Mouse (Mus musculus): ENCODE results near the gene 4933425L06Rik. TPM values are rescaled to one million over a fixed set of nuclear protein-coding genes. Genes with fewer than 3 reads are reported as not detected.

4933425L06Rik gene
- polyA plus RNA-seq, 1 experiment from 2014 or later: not detected

DNA sequence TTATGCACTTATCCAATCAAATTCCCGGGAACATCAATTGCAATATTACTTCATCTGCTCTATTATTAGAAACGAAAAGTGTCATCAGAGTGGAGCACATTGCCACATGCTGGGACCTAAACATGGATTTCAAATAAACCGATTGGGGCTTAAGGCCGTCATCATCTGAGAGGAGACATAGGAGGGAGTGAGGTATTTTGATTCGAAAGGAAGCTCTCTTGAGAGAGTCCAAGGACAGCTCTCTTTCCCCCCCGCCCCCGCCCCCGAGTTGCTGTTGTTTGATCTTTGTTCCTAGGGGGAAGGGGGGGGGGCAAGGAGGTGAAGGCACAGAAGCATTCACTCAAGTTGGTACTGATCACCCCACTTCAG is 27.0 kb upstream of the 4933425L06Rik start:
- H3K27ac ChIP-seq (ENCODE audit: low read length): no peak overlapping the region

DNA sequence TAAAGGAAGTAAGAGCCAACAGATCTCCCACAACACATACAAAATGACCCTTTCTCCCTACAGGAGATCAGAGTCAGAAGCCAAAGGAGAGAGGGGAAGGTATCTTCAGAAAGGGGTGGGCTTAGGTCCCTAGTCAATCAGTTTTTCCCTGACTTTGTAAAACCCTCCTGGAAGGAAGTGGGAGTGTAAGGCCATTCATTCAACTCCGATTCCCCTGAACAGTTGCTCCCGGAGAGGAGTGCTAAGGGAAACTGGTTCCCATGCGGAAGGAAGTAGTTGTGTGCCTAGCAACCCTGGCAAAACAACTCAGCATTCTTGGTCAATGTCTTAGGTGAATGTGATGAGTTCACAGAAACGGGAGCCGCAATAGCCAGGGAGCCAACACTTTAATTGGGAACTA is 26.5 kb upstream of the 4933425L06Rik start:
- no peaks in the 10 kb centered on the region; the same call in 1 of the 2 replicates for H3K4me1 ChIP-seq (replicated peaks; ENCODE audit: control insufficient read depth, insufficient read depth, low read length)
- WGBS: 20% methylated on average over 5 of the region's 5 CpGs
- H3K9me3 ChIP-seq (ENCODE audit: control insufficient read depth, low read length): no peaks in the 10 kb centered on the region
- no peak for ATAC-seq (ENCODE audit: low read depth)
- H3K9ac ChIP-seq (ENCODE audit: low read length): no peak overlapping the region
- peak overlapping the region; percentile 66 for H3K4me3 ChIP-seq (ENCODE audit: low read length)
- peaks cover 11% of the 10 kb centered on the region; the same call in 1 of the 2 replicates for H3K27me3 ChIP-seq (ENCODE audit: control insufficient read depth, insufficient read depth, low read depth, low read length)
- no peaks in the 10 kb centered on the region for H3K36me3 ChIP-seq (ENCODE audit: control insufficient read depth, insufficient read depth, low read length)
- H3K27ac ChIP-seq (ENCODE audit: low read length): no peak overlapping the region
- H3K4me2 ChIP-seq (ENCODE audit: low read depth, low read length): peak overlapping the region; percentile 99

More for the DNA sequence above, 27.0 kb upstream of the 4933425L06Rik start:
- Histone ChIP-seq H3K27me3 (ENCODE audit: control insufficient read depth, insufficient read depth, low read depth, low read length) (peaks cover 11% of the 10 kb centered on the region; the same call in 1 of the 2 replicates), H3K9me3 (ENCODE audit: control insufficient read depth, low read length) (no peaks in the 10 kb centered on the region), H3K4me3 (ENCODE audit: low read length) (peak overlapping the region; percentile 66), H3K4me2 (ENCODE audit: low read depth, low read length) (peak overlapping the region; percentile 99), H3K36me3 (ENCODE audit: control insufficient read depth, insufficient read depth, low read length) (no peaks in the 10 kb centered on the region), H3K9ac (ENCODE audit: low read length) (no peak overlapping the region), H3K4me1 (replicated peaks; ENCODE audit: control insufficient read depth, insufficient read depth, low read length) (no peaks in the 10 kb centered on the region; the same call in 1 of the 2 replicates)
- peak; percentile 16; the same call in 1 of the 2 replicates for ATAC-seq (ENCODE audit: low read depth)
- 2% methylated on average over 8 of the region's 8 CpGs for WGBS

DNA sequence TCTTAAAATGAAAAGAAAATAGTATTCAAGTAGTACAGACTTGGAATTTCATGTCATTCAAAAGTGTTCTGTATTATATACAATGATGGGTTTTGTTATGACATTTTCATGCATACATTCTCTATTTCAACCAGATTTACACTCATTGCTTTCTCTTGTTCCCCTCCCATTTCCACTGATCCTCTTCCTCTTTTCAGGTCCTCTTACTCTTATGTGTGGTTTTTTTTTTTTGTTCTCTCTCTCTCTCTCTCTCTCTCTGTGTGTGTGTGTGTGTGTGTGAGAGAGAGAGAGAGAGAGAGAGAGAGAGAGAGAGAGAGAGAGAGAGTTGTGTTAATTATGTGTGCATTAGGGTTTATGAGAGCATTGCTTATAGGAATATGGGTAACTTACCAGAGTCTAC is 15.8 kb upstream of the 4933425L06Rik start:
- no peak overlapping the region for H3K4me3 ChIP-seq (ENCODE audit: low read length)
- H3K27ac ChIP-seq (ENCODE audit: low read length): no peak overlapping the region
- no peak overlapping the region for H3K9ac ChIP-seq (ENCODE audit: low read length)
- no peaks in the 10 kb centered on the region for H3K9me3 ChIP-seq (ENCODE audit: control insufficient read depth, low read length)
- H3K4me2 ChIP-seq (ENCODE audit: low read depth, low read length): no peak overlapping the region
- no peaks in the 10 kb centered on the region for H3K27me3 ChIP-seq (ENCODE audit: control insufficient read depth, insufficient read depth, low read depth, low read length)
- no peaks in the 10 kb centered on the region for H3K4me1 ChIP-seq (replicated peaks; ENCODE audit: control insufficient read depth, insufficient read depth, low read length)
- no peak for ATAC-seq (ENCODE audit: low read depth)
- no peaks in the 10 kb centered on the region for H3K36me3 ChIP-seq (ENCODE audit: control insufficient read depth, insufficient read depth, low read length)

DNA sequence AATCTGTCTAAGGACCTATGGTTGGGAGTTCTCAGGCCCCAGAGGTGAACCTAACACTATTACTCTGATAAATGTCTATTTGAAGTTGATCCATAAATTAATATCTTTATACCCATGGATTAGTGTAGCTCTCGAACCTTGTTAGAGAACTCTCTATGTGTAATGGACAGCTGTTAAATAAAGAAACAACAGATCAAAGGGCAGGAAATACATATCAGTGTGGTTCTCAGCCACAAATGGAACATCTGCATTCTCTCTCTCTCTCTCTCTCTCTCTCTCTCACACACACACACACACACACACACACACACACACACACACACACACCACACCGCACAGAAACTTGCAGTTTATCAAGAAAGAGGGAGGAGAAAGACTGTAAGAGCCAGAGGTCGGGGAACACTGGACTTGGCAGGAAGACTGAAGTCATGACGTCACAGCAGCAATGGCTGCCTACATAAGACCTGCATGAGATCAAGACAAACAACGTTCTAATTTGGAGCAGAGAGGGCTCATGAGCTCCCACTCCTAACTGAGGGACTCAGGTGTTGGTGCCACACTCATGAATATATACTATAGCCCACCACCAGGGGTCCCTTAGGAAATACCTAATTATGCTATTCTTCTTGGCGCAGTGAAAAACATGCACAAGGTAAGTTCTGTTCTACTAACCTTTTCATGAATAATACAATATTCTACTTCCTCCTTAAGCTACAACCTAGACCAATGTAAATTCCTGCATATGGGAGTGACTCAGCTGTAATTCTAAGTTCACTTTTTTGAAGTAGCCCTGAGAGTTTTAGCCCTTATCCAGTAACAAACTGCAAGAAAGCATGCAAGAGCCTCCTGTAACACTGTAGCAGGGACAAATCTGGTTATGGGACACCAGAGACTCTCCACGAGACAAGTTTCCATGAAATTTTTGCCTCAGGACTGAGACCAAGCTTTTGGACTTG is 14.8 kb upstream of the 4933425L06Rik start:
- H3K4me2 ChIP-seq (ENCODE audit: low read depth, low read length): no peak overlapping the region
- H3K36me3 ChIP-seq (ENCODE audit: control insufficient read depth, insufficient read depth, low read length): no peaks in the 10 kb centered on the region
- no peak overlapping the region for H3K9ac ChIP-seq (ENCODE audit: low read length)
- ATAC-seq (ENCODE audit: low read depth): no peak
- H3K27ac ChIP-seq (ENCODE audit: low read length): no peak overlapping the region
- H3K27me3 ChIP-seq (ENCODE audit: control insufficient read depth, insufficient read depth, low read depth, low read length): no peaks in the 10 kb centered on the region
- no peaks in the 10 kb centered on the region for H3K4me1 ChIP-seq (replicated peaks; ENCODE audit: control insufficient read depth, insufficient read depth, low read length)
- H3K4me3 ChIP-seq (ENCODE audit: low read length): no peak overlapping the region
- H3K9me3 ChIP-seq (ENCODE audit: control insufficient read depth, low read length): no peaks in the 10 kb centered on the region
- 45% methylated on average over 7 of the region's 7 CpGs for WGBS

DNA sequence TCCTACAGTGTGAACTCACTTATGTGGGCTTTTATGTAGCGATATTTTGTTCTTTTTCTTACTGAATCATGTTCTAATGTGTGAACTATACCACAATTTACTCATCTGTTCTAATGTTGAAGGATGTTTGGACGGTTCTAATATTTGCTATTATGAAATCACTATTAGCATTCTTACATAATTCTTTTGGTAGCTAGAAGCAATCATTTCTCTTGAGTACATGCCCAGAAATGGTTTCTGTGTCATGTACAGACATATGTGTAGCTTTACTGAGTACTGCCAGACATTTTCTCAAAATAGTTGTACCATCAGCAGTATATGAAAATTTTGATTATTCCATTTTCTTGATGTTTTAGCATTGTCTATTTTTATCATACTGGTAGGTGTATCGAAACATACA is 7.4 kb downstream of the 4933425L06Rik start:
- WGBS: 78% methylated on average over 3 of the region's 3 CpGs
- no peak for ATAC-seq (ENCODE audit: low read depth)
- no peaks in the 10 kb centered on the region for H3K36me3 ChIP-seq (ENCODE audit: control insufficient read depth, insufficient read depth, low read length)

DNA sequence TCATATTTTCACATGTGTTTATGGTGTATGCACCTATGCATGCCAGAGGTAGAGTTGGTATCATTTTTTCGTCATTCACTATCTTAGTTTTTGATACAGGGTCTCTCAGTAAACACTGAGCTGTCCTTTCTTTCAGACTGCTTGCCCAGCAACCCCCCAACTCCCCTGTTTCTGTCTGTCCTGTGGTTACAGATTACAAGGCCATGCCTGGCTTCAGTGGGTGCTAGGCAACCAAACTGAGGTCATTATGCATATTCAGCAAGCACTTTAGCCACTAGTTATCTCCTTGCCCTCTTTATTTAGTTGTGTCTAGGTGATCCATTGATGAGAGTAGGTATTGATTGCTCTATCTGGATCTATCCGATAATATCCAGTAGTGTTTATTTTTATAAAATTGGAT is 14.4 kb downstream of the 4933425L06Rik start:
- no peak overlapping the region for H3K27ac ChIP-seq (ENCODE audit: low read length)
- no peak for ATAC-seq (ENCODE audit: low read depth)
- H3K27me3 ChIP-seq (ENCODE audit: control insufficient read depth, insufficient read depth, low read depth, low read length): no peaks in the 10 kb centered on the region
- no peaks in the 10 kb centered on the region for H3K4me1 ChIP-seq (replicated peaks; ENCODE audit: control insufficient read depth, insufficient read depth, low read length)
- no peak overlapping the region for H3K4me2 ChIP-seq (ENCODE audit: low read depth, low read length)
- no peaks in the 10 kb centered on the region for H3K36me3 ChIP-seq (ENCODE audit: control insufficient read depth, insufficient read depth, low read length)
- H3K4me3 ChIP-seq (ENCODE audit: low read length): no peak overlapping the region
- 58% methylated on average over 2 of the region's 2 CpGs for WGBS
- H3K9me3 ChIP-seq (ENCODE audit: control insufficient read depth, low read length): no peaks in the 10 kb centered on the region
- H3K9ac ChIP-seq (ENCODE audit: low read length): no peak overlapping the region

More for the DNA sequence above, 7.4 kb downstream of the 4933425L06Rik start:
- H3K4me2 ChIP-seq (ENCODE audit: low read depth, low read length): no peak overlapping the region
- no peaks in the 10 kb centered on the region for H3K27me3 ChIP-seq (ENCODE audit: control insufficient read depth, insufficient read depth, low read depth, low read length)
- no peaks in the 10 kb centered on the region for H3K9me3 ChIP-seq (ENCODE audit: control insufficient read depth, low read length)
- H3K27ac ChIP-seq (ENCODE audit: low read length): no peak overlapping the region
- H3K4me3 ChIP-seq (ENCODE audit: low read length): no peak overlapping the region
- H3K9ac ChIP-seq (ENCODE audit: low read length): no peak overlapping the region
- H3K4me1 ChIP-seq (replicated peaks; ENCODE audit: control insufficient read depth, insufficient read depth, low read length): no peaks in the 10 kb centered on the region

DNA sequence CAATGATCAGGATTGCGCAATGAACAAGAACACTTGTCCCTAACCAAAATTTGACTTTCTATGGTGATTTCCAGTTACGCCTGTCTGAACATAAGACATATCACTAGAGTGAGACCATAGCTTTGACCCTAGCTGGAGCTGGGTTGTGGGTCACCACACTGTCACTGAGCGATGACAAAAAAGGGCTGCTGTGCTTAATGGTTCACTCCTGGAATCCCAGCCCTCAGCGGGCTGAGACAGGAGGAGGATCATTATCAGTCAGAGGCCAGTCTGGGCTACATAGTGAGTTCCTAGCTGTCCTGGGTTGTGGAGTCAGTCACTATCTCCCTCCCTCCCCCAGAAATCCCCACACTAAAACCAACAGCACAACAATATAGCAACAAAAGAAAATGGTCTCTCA is 18.8 kb downstream of the 4933425L06Rik start:
- Histone ChIP-seq H3K4me2 (ENCODE audit: low read depth, low read length) (no peak overlapping the region), H3K4me3 (ENCODE audit: low read length) (no peak overlapping the region), H3K27me3 (ENCODE audit: control insufficient read depth, insufficient read depth, low read depth, low read length) (no peaks in the 10 kb centered on the region), H3K9me3 (ENCODE audit: control insufficient read depth, low read length) (no peaks in the 10 kb centered on the region), H3K9ac (ENCODE audit: low read length) (no peak overlapping the region), H3K36me3 (ENCODE audit: control insufficient read depth, insufficient read depth, low read length) (no peaks in the 10 kb centered on the region), H3K4me1 (replicated peaks; ENCODE audit: control insufficient read depth, insufficient read depth, low read length) (no peaks in the 10 kb centered on the region), H3K27ac (ENCODE audit: low read length) (no peak overlapping the region)
- no peak for ATAC-seq (ENCODE audit: low read depth)
- 78% methylated on average over 4 of the region's 4 CpGs for WGBS

DNA sequence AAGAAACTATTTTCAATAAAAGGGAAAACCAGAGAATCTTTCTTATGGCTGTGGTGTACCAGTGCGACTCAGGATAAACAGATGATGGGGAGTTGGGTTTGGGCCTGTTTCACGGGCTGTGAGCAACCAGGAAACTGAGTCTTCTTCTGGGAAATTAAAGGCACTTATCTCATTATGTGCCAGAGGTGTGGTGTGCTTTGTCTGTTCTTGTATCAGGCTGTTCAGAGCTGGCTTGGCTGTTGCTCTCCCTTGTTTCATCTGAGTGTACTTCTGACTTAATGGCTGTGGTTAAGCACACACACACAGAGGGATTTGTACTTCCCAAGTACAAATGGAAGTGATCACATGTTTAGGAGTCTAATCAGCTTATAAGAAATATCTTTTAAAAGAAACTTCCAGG is 22.5 kb downstream of the 4933425L06Rik start:
- Histone ChIP-seq H3K9me3 (ENCODE audit: control insufficient read depth, low read length) (no peaks in the 10 kb centered on the region), H3K4me2 (ENCODE audit: low read depth, low read length) (no peak overlapping the region), H3K36me3 (ENCODE audit: control insufficient read depth, insufficient read depth, low read length) (no peaks in the 10 kb centered on the region), H3K4me3 (ENCODE audit: low read length) (no peak overlapping the region), H3K27ac (ENCODE audit: low read length) (no peak overlapping the region), H3K9ac (ENCODE audit: low read length) (no peak overlapping the region), H3K4me1 (replicated peaks; ENCODE audit: control insufficient read depth, insufficient read depth, low read length) (no peaks in the 10 kb centered on the region), H3K27me3 (ENCODE audit: control insufficient read depth, insufficient read depth, low read depth, low read length) (no peaks in the 10 kb centered on the region)
- WGBS: 63% methylated on average over 2 of the region's 2 CpGs
- ATAC-seq (ENCODE audit: low read depth): no peak

DNA sequence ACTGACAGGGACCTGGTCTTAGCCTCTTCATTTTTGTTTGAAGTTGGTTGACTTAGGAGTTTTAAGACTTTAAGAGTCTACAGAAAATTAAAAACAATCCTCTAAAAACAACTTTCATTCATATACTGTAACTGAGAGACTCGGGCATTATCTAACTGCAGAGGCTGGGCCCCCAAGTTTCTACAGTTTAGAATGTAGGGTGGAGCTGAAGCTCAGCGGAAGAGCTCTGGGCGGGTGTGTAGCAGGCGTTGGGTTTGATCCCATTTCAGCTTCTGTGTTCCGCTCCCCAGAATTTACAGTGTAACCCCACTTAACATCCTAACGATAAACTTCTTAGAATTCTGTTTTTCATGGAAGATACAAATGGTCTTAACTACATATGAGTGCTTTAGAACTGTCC is 29.7 kb downstream of the 4933425L06Rik start:
- H3K27me3 ChIP-seq (ENCODE audit: control insufficient read depth, insufficient read depth, low read depth, low read length): no peaks in the 10 kb centered on the region
- H3K4me1 ChIP-seq (replicated peaks; ENCODE audit: control insufficient read depth, insufficient read depth, low read length): no peaks in the 10 kb centered on the region
- H3K36me3 ChIP-seq (ENCODE audit: control insufficient read depth, insufficient read depth, low read length): no peaks in the 10 kb centered on the region
- H3K4me2 ChIP-seq (ENCODE audit: low read depth, low read length): no peak overlapping the region
- no peak for ATAC-seq (ENCODE audit: low read depth)
- no peaks in the 10 kb centered on the region for H3K9me3 ChIP-seq (ENCODE audit: control insufficient read depth, low read length)
- 81% methylated on average over 6 of the region's 6 CpGs for WGBS
- H3K27ac ChIP-seq (ENCODE audit: low read length): no peak overlapping the region
- H3K9ac ChIP-seq (ENCODE audit: low read length): no peak overlapping the region
- no peak overlapping the region for H3K4me3 ChIP-seq (ENCODE audit: low read length)

Data from lung, embryonic 16.5 days (tissue).